Mouse (Mus musculus) thymus, adult 2 months (tissue): ENCODE measurements around the gene Elk4.

Source experiments
- CTCF ChIP-seq: fragments of 200-500 bp; IDR thresholded peaks from 2 replicates; pipeline ENCODE4 v1.5.1; 2012; ENCODE audit warnings: mild to moderate bottlenecking, control low read depth, low read length, moderate library complexity, borderline replicate concordance; ENCODE audit not compliant: control insufficient read depth, poor library complexity, insufficient read depth; ENCODE audit errors: extremely low read depth
- POLR2A ChIP-seq: fragments of 200-500 bp; IDR thresholded peaks from 2 replicates; pipeline ENCODE4 v1.6.1; 2012; ENCODE audit warnings: mild to moderate bottlenecking, low read length, control low read depth, moderate library complexity; ENCODE audit not compliant: control insufficient read depth, poor library complexity, insufficient read depth; ENCODE audit errors: extremely low read depth

DNA sequence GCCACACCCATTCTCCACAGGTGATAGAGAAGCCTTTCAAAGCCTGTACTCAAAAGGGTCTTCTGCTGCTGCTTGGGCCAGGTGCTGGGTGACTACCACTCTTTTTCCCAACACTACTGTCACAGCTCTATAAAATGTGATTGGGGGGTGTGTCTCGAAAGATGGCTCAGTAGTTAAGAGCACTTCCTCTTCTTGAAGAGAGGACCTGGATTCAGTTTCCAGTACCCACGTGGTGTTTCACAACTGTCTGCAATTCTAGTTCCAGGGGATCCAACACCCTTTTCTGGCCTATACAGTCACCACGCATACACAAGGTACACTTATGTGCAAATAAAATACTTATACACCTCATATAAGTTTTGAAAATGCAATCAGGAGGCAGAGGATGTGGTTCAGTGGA is 47.0 kb downstream of the Elk4 start:
- no peak for TF ChIP-seq CTCF
- TF ChIP-seq POLR2A = no peak
